Comparison of ENCODE assay signal across 30 mouse cellular contexts in genomic region chr10:123843604-123844003, GRCm38 (mm10).
"Had no signal": no experiment of that assay in that cellular context is flagged by ENCODE, and none has a peak within 500 bp of the region (broad histone marks: within the 10 kb centered on the region; RNA-seq: fewer than 3 reads in every experiment).

No protein-coding gene starts in this region.

- H3K4me1 ChIP-seq: limb, embryonic 10.5 days; limb, embryonic 13.5 days; limb, embryonic 15.5 days; liver, embryonic 13.5 days; liver, embryonic 15.5 days; lung, embryonic 15.5 days; megakaryocyte, embryonic 14.5 days; midbrain, embryonic 10.5 days; midbrain, embryonic 15.5 days; neural tube, embryonic 12.5 days; neural tube, embryonic 13.5 days had no signal

- H3K36me3 ChIP-seq: limb, embryonic 10.5 days; limb, embryonic 12.5 days; limb, embryonic 13.5 days; limb, embryonic 15.5 days; liver, embryonic 13.5 days; liver, embryonic 15.5 days; lung, embryonic 15.5 days; midbrain, embryonic 10.5 days; midbrain, embryonic 12.5 days; midbrain, embryonic 13.5 days; midbrain, embryonic 15.5 days; neural tube, embryonic 12.5 days; neural tube, embryonic 13.5 days had no signal

- H3K27me3 ChIP-seq: limb, embryonic 12.5 days; limb, embryonic 13.5 days; limb, embryonic 15.5 days; liver, embryonic 13.5 days; liver, embryonic 15.5 days; lung, embryonic 15.5 days; megakaryocyte, embryonic 14.5 days; midbrain, embryonic 12.5 days; midbrain, embryonic 13.5 days; midbrain, embryonic 15.5 days; neural tube, embryonic 12.5 days; neural tube, embryonic 13.5 days had no signal

- H3K9ac ChIP-seq: limb, embryonic 12.5 days; limb, embryonic 13.5 days; limb, embryonic 15.5 days; liver, embryonic 13.5 days; liver, embryonic 14.5 days; liver, embryonic 15.5 days; lung, embryonic 14.5 days; lung, embryonic 15.5 days; midbrain, embryonic 12.5 days; midbrain, embryonic 13.5 days; midbrain, embryonic 15.5 days; neural tube, embryonic 12.5 days; neural tube, embryonic 13.5 days had no signal

- H3K4me3 ChIP-seq: left cerebral cortex, adult 2 months; limb, embryonic 10.5 days; limb, embryonic 12.5 days; limb, embryonic 13.5 days; limb, embryonic 15.5 days; liver, embryonic 13.5 days; liver, embryonic 15.5 days; lung, embryonic 15.5 days; megakaryocyte, embryonic 14.5 days; midbrain, embryonic 10.5 days; midbrain, embryonic 12.5 days; midbrain, embryonic 13.5 days; midbrain, embryonic 15.5 days; myocyte; neural tube, embryonic 12.5 days; neural tube, embryonic 13.5 days had no signal

- DNase-seq: left cerebral cortex, postnatal 4 days; liver, embryonic 13.5 days; lung, adult 18-20 months; lung, adult 2 months; lung, embryonic 14.5 days; lung, postnatal 10 days; lung, postnatal 14 days; lung, postnatal 36 days; lung, postnatal 4 days; midbrain, embryonic 14.5 days had no signal

- H3K27ac ChIP-seq: left cerebral cortex, adult 2 months; limb, embryonic 10.5 days; limb, embryonic 12.5 days; limb, embryonic 13.5 days; limb, embryonic 15.5 days; liver, embryonic 13.5 days; liver, embryonic 14.5 days; liver, embryonic 15.5 days; lung, embryonic 15.5 days; macrophage; midbrain, embryonic 10.5 days; midbrain, embryonic 12.5 days; midbrain, embryonic 13.5 days; midbrain, embryonic 15.5 days; neural tube, embryonic 12.5 days; neural tube, embryonic 13.5 days had no signal

- H3K9me3 ChIP-seq: limb, embryonic 10.5 days; limb, embryonic 12.5 days; limb, embryonic 13.5 days; limb, embryonic 15.5 days; liver, embryonic 13.5 days; liver, embryonic 15.5 days; lung, embryonic 15.5 days; midbrain, embryonic 10.5 days; midbrain, embryonic 12.5 days; midbrain, embryonic 13.5 days; midbrain, embryonic 15.5 days; neural tube, embryonic 12.5 days; neural tube, embryonic 13.5 days had no signal

- H3K4me2 ChIP-seq: limb, embryonic 12.5 days; limb, embryonic 13.5 days; limb, embryonic 15.5 days; liver, embryonic 13.5 days; liver, embryonic 15.5 days; lung, embryonic 14.5 days; lung, embryonic 15.5 days; midbrain, embryonic 11.5 days; midbrain, embryonic 12.5 days; midbrain, embryonic 13.5 days; midbrain, embryonic 15.5 days; neural tube, embryonic 12.5 days; neural tube, embryonic 13.5 days had no signal

- ATAC-seq: lung, postnatal 0 days; midbrain, embryonic 13.5 days; midbrain, embryonic 15.5 days; midbrain, embryonic 16.5 days had no signal
